Mouse (Mus musculus): ENCODE results near the gene Pon1.

DNA sequence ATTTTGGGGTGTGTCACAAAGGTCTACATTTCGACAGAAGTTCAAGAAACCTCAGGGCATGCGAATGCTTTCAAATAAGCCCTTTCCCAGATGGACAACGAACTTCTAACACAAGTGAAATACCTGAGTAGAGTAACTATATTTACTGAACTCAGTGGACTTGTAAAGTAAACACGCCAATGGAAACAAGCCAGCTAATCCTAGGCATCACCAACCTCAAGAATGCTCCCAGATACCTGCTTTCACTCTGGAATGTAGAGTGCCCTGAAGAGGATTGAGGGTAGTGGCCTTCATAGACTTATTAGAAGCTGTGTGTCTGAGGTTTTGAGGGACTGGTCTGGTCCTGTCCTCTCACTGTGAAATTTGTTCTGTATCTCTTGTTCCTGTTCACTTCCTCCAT lies 43.8 kb upstream of the Pon1 start:
- TF ChIP-seq POLR2A (IDR thresholded peaks at IDR 0.05; ENCODE audit: borderline replicate concordance, insufficient read depth, low read length) = no peak
- no peak for TF ChIP-seq CTCF (IDR thresholded peaks at IDR 0.05; ENCODE audit: borderline replicate concordance, insufficient read depth, low read depth, low read length)
